Mouse (Mus musculus): ENCODE measurements around the gene Dhrs7c.

DNA sequence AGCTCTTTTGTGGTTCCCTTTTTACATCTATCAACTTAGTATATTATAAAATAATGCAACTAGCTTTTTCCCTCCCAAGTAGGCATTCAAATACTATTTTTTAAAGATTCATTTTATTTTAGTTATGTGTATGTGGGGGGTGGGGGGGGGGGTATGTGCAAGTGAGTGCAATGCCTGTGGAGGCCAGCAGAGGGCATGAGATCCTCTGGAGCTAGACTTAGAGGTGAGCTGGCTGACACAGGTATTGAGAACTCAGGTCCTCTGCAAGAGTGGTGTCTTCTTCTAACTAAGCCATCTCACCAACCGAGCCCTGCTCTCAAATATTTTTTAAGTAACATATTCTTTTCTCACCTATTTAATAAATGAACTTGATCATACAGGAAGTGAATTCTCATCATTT, 7.6 kb downstream of the Dhrs7c start:
- TF ChIP-seq CTCF (IDR thresholded peaks at IDR 0.05; ENCODE audit: low read depth, low read length) (no peak), GATA1 (IDR thresholded peaks at IDR 0.05; ENCODE audit: borderline replicate concordance, low read length) (no peak), GATA2 (IDR thresholded peaks at IDR 0.05; ENCODE audit: borderline replicate concordance, low read depth, low read length) (no peak)
